In genomic region chr10:76731621-76732239, GRCm38 (mm10) we compare ENCODE assay signal across 8 mouse cellular contexts. TPM values are rescaled to one million over a fixed set of nuclear protein-coding genes. Genes with fewer than 3 reads are reported as not detected.
DNase-seq lines count a peak whose midpoint lies in the region; ATAC-seq lines count a peak whose summit lies in the region.

No protein-coding gene starts in this region.

- no peak overlapping the region for H3K4me3 ChIP-seq in heart, embryonic 11.5 days (ENCODE audit: low read depth, low read length)
- no peak overlapping the region for H3K4me3 ChIP-seq in limb, embryonic 10.5 days

- H3K9me3 ChIP-seq in heart, embryonic 11.5 days (replicated peaks; ENCODE audit: control insufficient read depth, low read length), result no peaks in the 10 kb centered on the region
- H3K9me3 ChIP-seq in limb, embryonic 10.5 days (replicated peaks), result no peaks in the 10 kb centered on the region

- ATAC-seq in heart, embryonic 11.5 days (replicated peaks; ENCODE audit: insufficient number of reproducible peaks, low FRiP score, low TSS enrichment), result no peak

- H3K36me3 ChIP-seq in heart, embryonic 11.5 days (ENCODE audit: control insufficient read depth, insufficient read depth, low read length), result no peaks in the 10 kb centered on the region
- no peaks in the 10 kb centered on the region for H3K36me3 ChIP-seq in limb, embryonic 10.5 days

- peak; percentile 54 for DNase-seq in gastrocnemius, adult 18-20 months (ENCODE audit: low spot score)
- DNase-seq in gastrocnemius, postnatal 10 days, result no peak
- DNase-seq in adrenal gland, adult (ENCODE audit: inconsistent age in 2 of 2, low spot score in 1 of 2), result peak; percentile 85 to 93
- no peak for DNase-seq in limb, embryonic 10.5 days (ENCODE audit: low spot score)
- DNase-seq in spleen, adult 18-20 months, result no peak
- DNase-seq in right cerebral cortex, postnatal 25 days, result no peak
- DNase-seq in layer of hippocampus, postnatal 14 days (ENCODE audit: low spot score in 2 of 2), result no peak

- 64% methylated on average over 20 of the region's 20 CpGs for WGBS in heart, embryonic 11.5 days (ENCODE audit: insufficient replicate concordance)
- 82% methylated on average over 20 of the region's 20 CpGs for WGBS in limb, embryonic 10.5 days

- H3K4me2 ChIP-seq in heart, embryonic 11.5 days, result no peak overlapping the region

- no peak overlapping the region for H3K9ac ChIP-seq in heart, embryonic 11.5 days (ENCODE audit: low read depth, low read length)

- peaks cover 23% of the 10 kb centered on the region for H3K4me1 ChIP-seq in heart, embryonic 11.5 days (ENCODE audit: control insufficient read depth, insufficient read depth, low read length)
- peaks cover 41% of the 10 kb centered on the region for H3K4me1 ChIP-seq in limb, embryonic 10.5 days

- 0 out of 2 replicates have a peak overlapping the region, but pooled peaks have one; percentile 83 for H3K27ac ChIP-seq in heart, embryonic 11.5 days (ENCODE audit: low read depth, low read length)
- peak overlapping the region; percentile 87 for H3K27ac ChIP-seq in limb, embryonic 10.5 days

- H3K27me3 ChIP-seq in heart, embryonic 11.5 days (ENCODE audit: control insufficient read depth, insufficient read depth, low read length), result no peaks in the 10 kb centered on the region
- H3K27me3 ChIP-seq in limb, embryonic 10.5 days (ENCODE audit: low read depth, poor library complexity, severe bottlenecking), result no peaks in the 10 kb centered on the region

RNA-seq across cellular contexts. Expression of gene Col6a1, which starts 5.8 kb away (rescaled TPM):
- total RNA-seq in gastrocnemius, adult 18-20 months (2021), result 10 to 100 TPM; 28.2 to 28.5 TPM
- 100 to 1,000 TPM; 336 to 400 TPM for total RNA-seq in gastrocnemius, postnatal 10 days (2021)
- polyA plus RNA-seq in heart, embryonic 11.5 days (2014; fragmentation: Nextera tagmentation; extraction: Ambion mirVana), result 16.3 and 22.1 TPM in 2 replicates
- 4.1 and 7.8 TPM in 2 replicates for polyA plus RNA-seq in limb, embryonic 10.5 days (2016; fragmentation: Nextera tagmentation; extraction: Ambion mirVana)
- 10 to 100 TPM; 39.4 to 41.8 TPM for total RNA-seq in layer of hippocampus, postnatal 14 days (2021)

Comparison
In these comparisons a context has a peak if more than half of its experiments do, and no peak if none do; other contexts are left out.
1. DNase-seq: peak in gastrocnemius, adult 18-20 months (single experiment) and adrenal gland, adult (2 of 2); none in gastrocnemius, postnatal 10 days (single experiment), limb, embryonic 10.5 days (single experiment), spleen, adult 18-20 months (0 of 2), right cerebral cortex, postnatal 25 days (single experiment) and layer of hippocampus, postnatal 14 days (0 of 2).
2. RNA of gene Col6a1, which starts 5.8 kb away (total RNA-seq): 336 to 400 TPM in gastrocnemius, postnatal 10 days; 39.4 to 41.8 TPM in layer of hippocampus, postnatal 14 days and 28.2 to 28.5 TPM in gastrocnemius, adult 18-20 months; every median in the first group is over 4 times any median in the second.